Mouse (Mus musculus) lung, adult 2 months (tissue): ENCODE measurements around the gene Ccdc136.
A peak's percentile ranks its signal among the peaks of the same experiment; 100 is the strongest.

Experiments
- CTCF ChIP-seq: fragments of 200-500 bp; IDR thresholded peaks from 2 replicates; pipeline ENCODE4 v1.5.1; 2011; ENCODE audit warnings: mild to moderate bottlenecking, low read length, control low read depth; ENCODE audit not compliant: insufficient read depth
- POLR2A ChIP-seq: fragments of 200-500 bp; IDR thresholded peaks from 2 replicates; pipeline ENCODE4 v1.6.1; 2011; ENCODE audit warnings: low read depth, mild to moderate bottlenecking, control low read depth, low read length, borderline replicate concordance; ENCODE audit errors: extremely low read depth

- TF ChIP-seq CTCF (no peak), POLR2A (peak; percentile 34; the same call in 1 of the 2 replicates)
Observed at GRCm38 (mm10) chr6:29467583-29468354, 71.7 kb downstream of the Ccdc136 start, which contains the start of gene Atp6v1f.
